Mouse (Mus musculus) erythroid progenitor cell, adult 5-6 weeks (primary cell): Measurements from ENCODE around the gene Tmem126b. TPM values are rescaled to one million over a fixed set of nuclear protein-coding genes. Genes with fewer than 3 reads are reported as not detected.

Experiments
- ATAC-seq: replicated peaks from 2 replicates; pipeline ENCODE4 v1.8.0; 2016; ENCODE audit warnings: moderate number of reproducible peaks, mild to moderate bottlenecking, moderate TSS enrichment, inconsistent platforms; ENCODE audit not compliant: poor library complexity, low FRiP score, severe bottlenecking
- total RNA-seq, 2 experiments: library from RNA; stranded (forward) in 1 of 2; stranded (reverse) in 1 of 2; fragments of 150-400 nt in 1 of 2; fragments of 186-747, 209-891 nt in 1 of 2; gene quantifications; 2 replicates each; pipeline versions ENCODE4 v1.2.3 to v1.2.4; 2015 to 2017; ENCODE audit warnings: low replicate concordance in 2 of 2

The Tmem126b gene
- total RNA-seq, 2 experiments from 2014 or later, result 6.0 to 9.6 TPM

- no peak for ATAC-seq
These were observed 48.8 kb downstream of the Tmem126b start for GRCm38 (mm10) chr7:90427006-90427405.

DNA sequence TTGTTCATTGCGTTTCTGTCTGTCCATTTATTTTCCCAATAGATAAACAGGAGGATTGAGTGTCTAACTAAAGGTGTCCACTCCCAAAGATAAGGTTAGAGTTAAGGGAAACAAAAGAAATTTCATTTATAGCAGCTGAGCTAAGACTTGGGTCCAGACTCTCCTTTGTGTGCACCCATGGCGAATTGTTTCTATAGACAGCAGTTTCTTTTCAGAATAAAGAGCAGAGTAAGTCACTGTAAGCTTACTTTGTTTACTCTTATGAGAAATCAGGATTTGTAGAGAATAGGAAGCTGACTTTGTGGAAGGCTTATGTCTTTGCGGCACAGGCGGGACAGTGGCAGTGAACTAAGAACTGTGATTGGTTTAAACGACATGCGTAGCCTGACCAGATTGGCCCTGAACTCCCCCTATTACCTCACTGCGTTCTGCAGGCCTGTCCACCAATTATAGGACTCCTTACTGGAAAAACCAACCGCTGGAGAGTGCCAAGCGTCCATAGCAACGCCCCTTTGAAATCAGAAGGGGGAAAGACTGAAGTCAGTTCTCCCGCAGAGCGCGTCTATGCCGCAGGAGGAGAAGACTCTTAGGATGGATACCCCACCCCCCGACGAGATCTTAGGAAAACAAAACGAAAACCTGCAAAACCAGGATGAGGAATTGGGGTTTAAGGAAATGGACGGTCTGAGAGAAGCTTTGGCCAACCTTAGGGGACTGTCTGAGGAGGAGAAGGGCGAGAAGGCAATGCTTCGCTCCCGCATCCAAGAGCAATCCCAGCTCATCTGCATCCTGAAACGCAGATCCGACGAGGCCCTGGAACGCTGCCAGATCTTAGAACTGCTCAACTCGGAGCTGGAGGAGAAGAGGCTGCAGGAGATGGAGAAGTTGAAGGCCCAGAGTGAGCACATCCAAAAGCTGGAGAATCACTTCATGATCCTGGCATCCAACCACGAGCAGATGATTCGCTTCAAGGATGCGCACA, 49.5 kb downstream of the Tmem126b start, which contains the start of gene Ccdc89:
Gene Ccdc89 (plus strand): TSS at position 558 of the 982 bp plus-strand sequence.
- ATAC-seq, result no peak

Other genes starting within 250 kb of the Tmem126b start
- gene Ccdc83, start 210.2 kb downstream of the Tmem126b start, total RNA-seq (2015; ENCODE audit: low replicate concordance), result not detected in 2 replicates
- gene Ccdc83, start 210.2 kb downstream of the Tmem126b start, total RNA-seq (2017; ENCODE audit: low replicate concordance), result not detected in 2 replicates
- 2.9 TPM in 1 of 2 replicates, not detected in the other for gene Sytl2, start 173.7 kb downstream of the Tmem126b start, total RNA-seq (2015; ENCODE audit: low replicate concordance)
- 0.61 and 2.7 TPM in 2 replicates for gene Sytl2, start 173.7 kb downstream of the Tmem126b start, total RNA-seq (2017; ENCODE audit: low replicate concordance)
- not detected in 2 replicates for gene Ccdc89, start 49.4 kb downstream of the Tmem126b start, total RNA-seq (2015; ENCODE audit: low replicate concordance)
- not detected in 2 replicates for gene Ccdc89, start 49.4 kb downstream of the Tmem126b start, total RNA-seq (2017; ENCODE audit: low replicate concordance)
- gene Crebzf, start 33.3 kb downstream of the Tmem126b start, total RNA-seq (2015; ENCODE audit: low replicate concordance), result 85.8 and 132 TPM in 2 replicates
- gene Crebzf, start 33.3 kb downstream of the Tmem126b start, total RNA-seq (2017; ENCODE audit: low replicate concordance), result 76.8 and 101 TPM in 2 replicates
- gene Tmem126a, start 18.8 kb downstream of the Tmem126b start, total RNA-seq (2015; ENCODE audit: low replicate concordance), result 4.0 and 18.9 TPM in 2 replicates
- gene Tmem126a, start 18.8 kb downstream of the Tmem126b start, total RNA-seq (2017; ENCODE audit: low replicate concordance), result 3.1 and 3.7 TPM in 2 replicates
- 5.8 TPM in 1 of 2 replicates, not detected in the other for gene Dlg2, start 671 bp upstream of the Tmem126b start, total RNA-seq (2015; ENCODE audit: low replicate concordance)
- gene Dlg2, start 671 bp upstream of the Tmem126b start, total RNA-seq (2017; ENCODE audit: low replicate concordance), result not detected in 2 replicates